Mouse (Mus musculus) right cerebral cortex, adult 18-20 months (tissue): ENCODE results near the gene Ly6g6d.
A peak's percentile ranks its signal among the peaks of the same experiment; 100 is the strongest.

ENCODE experiments used
- DNase-seq: peaks from one replicate; pipeline ENCODE4 v3.0.0; 2022; ENCODE audit warnings: mixed read lengths

Ly6g6d gene

DNA sequence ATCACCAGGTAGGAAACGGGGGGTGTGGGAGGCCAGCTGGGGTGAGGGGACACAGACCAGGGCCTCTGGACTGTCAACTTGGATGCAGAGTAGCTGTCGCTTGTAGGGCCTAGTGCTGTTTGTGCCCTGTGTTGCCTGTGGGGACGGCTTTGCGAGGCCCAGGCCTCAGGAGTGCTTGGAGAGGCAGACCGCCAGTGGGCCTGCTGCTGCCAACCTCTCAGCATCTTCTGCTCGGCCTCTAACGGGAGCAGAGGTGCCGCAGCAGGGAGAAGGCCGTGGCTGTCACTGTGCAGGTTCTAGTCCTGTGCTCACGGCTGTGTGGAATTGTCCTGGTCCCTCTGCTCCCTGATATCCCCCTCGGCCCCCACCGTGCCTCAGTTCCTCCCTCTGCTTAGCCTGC, 18.7 kb upstream of the Ly6g6d start:
- no peak for DNase-seq

DNA sequence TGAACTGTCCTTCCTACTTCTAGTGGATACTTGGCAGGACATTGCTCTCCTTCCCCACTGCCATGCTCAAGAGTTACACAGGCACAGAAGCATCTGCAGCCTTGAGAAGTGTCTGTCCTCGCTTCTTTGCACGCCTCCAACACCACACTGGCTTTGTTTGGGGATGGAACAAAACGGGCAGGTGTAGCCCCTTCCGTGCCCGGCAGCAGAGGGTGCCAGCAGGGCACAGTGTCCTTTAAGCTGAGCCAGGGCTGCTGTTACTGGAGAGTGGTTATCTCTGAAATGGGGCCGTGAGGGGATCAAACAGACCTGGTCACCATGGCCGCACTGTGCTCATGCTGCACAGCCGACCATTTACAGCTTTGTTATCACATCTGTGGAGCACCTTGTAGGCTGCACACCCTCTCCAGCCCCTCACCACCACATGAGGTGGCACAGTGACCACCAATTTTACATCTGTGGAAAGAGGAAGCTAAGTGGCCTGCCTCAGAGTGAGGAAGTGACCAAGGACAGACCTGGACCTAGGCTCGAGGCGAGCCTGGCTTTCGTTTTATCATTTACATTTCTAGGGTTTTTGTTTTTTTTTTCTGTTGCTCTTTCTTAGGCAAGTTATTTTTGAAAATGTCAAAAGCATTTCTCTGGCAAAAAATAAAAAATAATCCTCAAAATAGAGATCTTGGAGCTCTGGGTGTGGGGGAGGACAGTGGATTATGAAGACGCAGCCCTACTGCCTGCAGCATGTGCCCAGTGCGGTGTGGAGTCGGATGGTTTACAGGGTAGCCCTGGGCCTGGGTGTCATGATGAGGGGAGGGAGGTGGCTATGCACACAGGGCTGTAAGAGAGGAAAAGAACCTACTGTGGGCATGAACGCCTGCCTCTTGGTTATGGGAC, 16.9 kb upstream of the Ly6g6d start:
- no peak for DNase-seq

DNA sequence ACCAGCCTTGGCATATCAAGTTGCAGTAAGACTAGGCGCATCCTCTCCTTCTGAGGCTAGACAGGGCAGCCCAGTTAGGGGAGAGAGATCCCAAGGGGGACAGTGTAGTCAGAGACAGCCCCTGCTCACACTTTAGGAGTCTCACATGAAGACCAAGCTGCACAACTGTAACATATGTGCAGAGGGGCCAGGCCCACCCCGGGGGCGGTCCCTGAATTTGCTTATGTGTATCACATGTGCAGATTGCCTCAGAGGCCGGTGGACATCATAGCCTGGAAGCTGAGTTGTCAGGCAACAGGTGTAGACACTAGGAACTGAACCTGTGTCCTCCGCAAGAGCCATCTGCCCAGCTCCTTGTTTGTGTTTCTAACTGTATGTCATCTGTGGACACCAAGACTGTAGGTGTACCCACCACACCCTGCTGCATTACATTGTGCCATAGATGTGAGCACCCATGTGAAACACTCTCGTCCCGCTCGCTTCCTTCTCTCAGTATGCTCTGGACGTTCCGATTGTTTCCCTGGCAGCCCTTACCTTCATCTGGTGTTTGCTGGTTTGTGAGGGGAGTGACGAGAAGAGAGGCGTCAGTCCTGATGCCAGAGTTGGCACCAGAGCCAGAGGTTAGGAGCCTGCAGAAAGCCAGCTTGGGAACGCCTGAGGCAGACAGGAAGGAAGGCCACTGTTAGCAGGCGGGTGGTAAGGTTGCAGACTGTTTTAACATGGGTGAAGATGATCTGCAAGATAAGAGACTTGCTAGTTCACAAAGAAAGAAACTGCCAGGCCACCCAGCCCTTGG, 14.7 kb upstream of the Ly6g6d start:
- no peak for DNase-seq

DNA sequence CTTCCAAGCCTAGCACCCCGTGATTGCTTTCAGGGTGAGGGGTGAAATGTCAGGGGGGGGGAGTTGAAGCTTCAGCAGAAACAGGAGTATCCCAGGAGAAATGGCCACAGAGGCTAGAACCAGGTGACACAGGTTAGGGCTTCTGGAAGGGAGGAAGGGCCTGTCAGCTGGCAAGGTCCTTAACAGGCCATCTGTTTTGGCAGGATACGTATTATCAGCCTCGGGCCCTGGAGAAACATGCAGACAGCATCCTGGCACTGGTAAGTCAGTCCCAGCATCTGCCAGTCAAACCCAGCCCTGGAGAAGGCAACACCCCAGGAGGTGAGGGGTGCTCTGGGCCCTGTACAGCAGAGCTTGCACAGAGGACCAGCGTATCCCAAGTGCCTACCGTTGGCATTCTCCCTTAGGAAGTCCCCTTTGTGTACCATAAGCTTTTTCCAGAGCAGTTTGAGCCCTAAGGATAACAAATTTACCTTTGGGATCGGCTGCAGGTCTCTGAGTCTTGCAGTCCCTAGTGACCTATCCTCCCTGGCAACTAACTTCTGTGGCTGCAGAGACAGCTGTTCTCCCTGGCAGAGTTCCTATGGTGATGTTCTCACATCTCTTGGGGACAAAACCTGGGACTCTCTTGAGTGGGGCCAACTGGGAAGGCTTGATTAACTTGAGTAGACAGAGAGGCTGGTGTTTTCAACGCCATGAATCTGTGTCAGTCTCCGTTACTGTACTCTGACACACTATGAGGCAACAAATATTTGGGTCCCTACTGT, 12.5 kb upstream of the Ly6g6d start:
- DNase-seq, result no peak

DNA sequence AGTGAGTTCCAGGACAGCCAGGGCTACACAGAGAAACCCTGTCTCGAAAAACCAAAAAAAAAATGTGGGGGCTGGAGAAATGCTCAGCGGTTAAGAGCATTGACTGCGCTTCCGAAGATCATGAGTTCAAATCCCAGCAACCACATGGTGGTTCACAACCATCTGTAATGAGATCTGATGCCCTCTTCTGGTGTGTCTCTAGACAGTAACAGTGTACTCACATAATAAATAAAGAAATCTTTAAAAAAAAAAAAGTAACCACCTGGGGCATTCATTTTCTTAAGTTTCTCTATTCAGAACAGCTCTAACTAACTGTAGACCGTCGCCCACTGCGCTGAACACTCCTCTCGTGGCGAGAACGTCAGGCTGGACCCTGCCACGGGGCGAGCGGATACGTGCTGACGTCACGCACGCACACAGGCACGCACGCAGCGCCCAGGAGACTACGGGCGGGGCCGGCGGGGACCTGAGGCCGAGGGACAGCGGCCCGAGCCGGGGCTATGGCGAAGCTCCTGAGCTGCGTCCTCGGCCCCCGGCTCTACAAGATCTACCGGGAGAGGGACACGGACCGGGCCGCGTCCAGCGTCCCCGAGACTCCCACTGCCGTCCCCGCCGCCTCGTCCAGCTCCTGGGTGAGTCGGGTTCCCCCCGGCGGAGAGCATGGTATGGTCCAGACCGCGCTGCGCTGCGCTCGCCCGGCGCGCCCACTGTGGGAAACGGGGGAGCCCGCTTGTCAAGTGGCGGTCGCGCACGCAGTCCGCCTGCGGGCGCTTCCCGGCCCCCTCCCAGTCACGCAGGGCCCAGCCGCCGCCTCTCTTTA, 11.2 kb upstream of the Ly6g6d start, which contains the start of gene Abhd16a:
Abhd16a (plus strand) TSS at position 439 of the 820 bp plus-strand sequence.
- DNase-seq, result peak; percentile 97

DNA sequence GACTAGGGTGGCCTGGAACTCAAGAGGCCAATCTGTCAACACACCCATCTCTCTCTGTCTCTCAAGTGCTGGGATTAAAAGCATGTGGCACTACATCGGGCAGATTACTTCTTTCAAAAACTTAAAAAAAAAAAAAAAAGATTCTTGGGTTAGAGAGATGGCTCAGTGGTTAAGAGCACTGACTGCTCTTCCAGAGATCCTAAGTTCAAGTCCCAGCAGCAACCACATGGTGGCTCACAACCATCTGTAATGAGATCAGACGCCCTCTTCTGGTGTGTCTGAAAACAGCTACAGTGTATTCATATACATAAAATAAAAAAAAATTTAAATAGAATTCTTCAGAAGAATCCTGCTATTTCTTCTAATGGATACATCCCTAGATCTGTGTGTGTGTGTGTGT, 10.3 kb upstream of the Ly6g6d start:
- DNase-seq, result no peak

DNA sequence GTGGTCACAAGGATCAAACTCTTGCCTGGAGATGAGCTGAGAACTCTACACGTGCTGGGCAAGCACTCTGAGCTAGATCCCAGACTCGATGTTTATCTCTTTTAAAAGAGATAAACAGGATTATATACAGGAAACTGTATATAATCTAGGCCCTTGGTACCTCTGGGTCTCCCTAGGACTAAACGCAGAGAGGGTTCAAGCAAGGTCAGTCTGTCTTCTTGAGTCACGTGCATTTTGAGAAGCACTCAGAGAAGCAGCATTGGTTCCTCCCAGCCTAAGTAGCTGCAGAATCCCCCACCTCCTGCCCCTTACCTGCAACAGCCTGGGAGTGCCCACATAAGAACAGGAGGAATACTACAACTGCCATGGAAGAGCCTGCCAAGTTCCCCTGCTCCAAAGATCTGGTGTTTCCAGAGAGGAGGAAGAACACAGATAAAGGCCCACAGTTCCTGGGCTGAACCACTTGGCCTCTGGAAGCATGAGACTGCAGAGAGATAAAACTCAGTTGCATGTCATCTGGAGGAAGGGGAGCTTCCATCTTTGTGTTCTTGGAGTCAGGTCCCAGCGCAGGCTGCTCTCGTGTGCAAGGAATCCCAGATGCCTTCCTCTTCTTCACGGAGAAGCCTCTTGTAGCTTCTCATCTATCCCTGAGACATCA, 7.5 kb upstream of the Ly6g6d start, which contains the start of gene Ly6g6f:
Ly6g6f (minus strand) TSS at position 403 of the 658 bp plus-strand sequence.
- DNase-seq, result no peak

DNA sequence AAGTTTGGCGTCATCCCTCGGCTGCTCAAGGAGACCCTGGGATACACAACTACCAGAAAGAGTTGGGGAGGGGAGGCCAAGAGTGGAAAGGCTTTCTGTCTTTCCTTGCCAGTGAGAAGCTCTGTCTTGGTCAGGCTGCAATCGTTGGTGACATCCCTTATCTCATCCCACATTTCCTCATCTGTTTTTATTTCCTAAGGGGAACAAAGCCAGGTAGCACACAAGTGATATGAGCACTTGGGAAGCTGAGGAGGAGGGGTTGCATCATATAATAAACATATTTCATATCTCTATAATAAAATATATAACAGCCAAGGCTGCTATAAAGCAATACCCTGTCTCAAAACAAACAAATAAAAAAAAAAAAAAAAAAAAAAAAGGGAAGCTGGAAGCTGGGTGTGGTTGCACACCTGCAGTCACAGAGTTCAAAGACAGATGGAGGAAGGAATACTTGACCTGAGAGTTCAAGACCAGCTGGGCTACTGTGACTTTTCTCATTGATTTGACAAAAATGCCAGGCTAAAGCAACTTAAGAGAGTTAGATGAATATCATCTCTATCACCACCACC, 6.1 kb upstream of the Ly6g6d start:
- DNase-seq, result no peak

DNA sequence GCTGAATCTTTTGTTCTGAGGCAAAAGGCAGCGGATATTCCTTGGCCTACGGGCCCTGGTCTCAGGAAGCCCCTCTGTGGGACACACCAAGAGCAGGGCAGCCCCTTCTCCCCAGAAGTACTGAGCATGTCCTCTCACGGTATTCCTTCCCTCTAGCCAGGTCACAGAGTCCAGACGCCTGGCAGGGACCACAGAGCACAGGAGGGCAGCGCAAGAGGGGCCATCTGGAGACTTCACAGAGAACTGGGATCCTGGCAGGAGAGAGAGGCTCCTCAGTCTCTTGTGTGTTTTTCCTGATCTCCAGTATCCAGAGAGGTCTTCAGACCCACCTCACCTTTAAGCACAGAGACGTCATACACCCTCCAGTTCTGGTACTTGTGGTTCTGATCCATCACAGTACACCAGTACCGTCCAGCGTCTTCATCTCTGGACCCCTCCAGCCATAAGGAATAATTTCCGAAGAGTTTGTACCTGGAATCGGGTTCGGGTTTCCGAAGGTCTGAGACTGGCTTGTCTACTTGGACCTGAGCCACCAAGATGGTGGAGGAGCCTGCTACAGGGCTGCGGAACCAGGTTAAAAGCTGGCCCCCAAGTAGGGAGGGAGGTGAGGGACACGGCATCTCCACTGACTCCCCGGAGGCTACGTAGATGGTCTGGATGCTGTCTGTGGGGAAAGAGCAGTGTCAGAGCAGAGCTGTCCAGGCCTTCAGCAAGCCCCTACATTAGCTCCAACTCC, 5.1 kb upstream of the Ly6g6d start:
- DNase-seq, result no peak

DNA sequence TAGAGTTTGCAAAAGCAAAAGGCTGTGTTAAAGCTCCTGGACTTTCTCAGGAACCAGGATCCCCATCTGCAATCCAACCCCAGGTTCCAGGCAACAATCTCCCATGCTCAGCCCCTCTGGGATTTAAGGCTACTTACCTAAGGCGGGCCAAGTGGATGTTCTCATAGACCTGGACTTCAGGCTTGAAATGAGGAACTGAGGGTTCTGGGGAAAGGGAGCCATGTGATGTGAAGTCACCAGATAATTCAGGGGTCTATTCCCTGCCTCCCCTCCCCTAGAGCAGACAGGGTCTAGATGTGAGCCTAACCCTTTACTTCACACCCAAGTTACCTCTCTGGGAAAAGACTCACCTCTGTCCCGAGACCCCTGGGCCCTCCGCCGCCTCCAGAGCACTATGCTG, 2.8 kb upstream of the Ly6g6d start:
- DNase-seq, result no peak

DNA sequence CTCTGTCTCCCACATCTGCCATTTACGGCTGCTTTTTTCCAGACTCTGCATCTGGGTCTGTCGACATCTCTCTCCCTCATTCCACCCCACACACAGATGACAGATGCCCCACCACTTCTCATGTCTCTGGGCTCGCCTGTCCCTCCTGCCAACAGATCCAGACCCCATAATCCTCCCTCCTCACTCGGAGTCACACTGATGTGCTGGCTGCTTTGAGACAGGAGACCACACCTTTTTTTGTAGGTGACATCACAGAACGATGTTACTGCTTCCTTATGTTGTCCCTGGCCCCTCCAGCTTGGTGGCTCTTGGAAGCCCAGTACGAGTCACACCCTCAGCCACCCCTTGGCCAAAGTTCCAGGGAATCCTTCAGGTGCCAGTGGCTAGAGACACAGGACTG, 2.4 kb upstream of the Ly6g6d start:
- DNase-seq, result no peak

DNA sequence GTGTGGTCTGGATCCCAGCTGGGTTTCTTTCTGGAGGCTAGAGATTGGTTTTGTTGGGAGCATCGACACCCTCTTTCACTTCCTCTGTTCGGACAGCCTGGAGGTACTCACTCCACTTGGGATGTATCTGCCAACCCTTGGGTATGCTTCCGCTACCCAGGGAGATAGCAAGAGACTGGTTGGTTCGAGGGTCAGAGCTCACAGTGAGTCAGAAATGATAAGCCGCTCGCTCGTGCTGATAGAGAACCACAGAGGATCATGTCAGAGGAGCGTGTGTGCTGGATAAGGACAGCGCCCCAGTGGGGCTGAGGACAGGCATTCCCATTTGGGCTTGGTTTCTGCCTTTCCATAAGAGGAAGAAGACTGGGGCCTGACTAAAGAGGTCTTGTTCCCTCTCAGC, 1.9 kb upstream of the Ly6g6d start:
- no peak for DNase-seq

DNA sequence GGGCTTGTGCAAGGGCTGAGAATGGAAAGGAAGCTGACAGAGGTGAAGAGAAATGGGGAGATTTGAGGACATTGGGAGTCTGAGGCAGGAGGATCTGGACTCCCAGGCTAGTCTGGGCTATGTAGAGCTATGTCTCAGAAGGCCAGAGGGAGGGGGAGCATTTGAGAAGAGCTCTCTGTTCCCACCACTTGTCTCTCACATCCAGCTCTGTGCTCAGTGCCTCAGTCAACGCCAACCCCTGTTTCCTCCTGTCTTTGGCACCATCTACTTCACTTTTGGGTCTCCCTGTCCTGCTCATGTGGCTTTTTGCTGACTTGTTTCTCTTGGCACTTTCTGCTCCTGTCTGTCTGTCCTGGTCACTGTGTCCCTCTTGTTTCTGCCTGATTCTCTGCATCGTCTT, 580 bp downstream of the Ly6g6d start:
- DNase-seq, result no peak

DNA sequence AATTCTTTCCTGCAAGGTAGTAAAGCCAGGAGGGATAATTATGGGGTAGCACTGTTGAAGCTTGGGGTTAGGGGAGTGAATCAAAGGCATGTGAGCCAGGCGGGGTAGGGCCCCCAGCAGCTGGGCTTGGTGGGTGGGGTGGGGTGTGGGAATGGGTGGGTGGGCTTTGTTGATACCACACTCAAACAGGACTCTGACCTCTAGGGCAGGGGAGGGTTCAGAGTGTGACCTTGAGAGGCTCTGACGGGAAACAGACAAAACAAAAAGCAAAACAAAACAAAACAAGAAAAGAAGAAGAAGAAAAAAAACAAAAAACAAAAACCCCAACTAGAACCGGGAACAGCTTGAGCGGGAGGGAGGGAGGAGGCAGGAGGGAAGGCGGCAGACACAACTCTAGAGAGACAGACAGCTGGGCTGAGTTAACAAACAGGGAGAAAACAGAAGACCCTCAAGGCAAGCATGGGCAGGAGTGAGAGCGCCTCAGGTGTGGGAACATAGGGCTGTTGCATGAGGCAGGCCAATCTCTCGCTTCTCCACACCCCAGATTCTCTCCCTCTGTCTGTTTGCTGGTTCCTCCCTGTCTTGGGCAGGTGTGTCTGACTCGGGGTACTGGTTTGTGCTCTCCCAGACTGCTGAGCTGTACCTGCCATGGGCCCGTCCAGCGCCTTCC, 1.2 kb downstream of the Ly6g6d start, which contains the start of gene Ly6g6e:
Ly6g6e (plus strand) TSS at position 396 of the 670 bp plus-strand sequence.
- no peak for DNase-seq

DNA sequence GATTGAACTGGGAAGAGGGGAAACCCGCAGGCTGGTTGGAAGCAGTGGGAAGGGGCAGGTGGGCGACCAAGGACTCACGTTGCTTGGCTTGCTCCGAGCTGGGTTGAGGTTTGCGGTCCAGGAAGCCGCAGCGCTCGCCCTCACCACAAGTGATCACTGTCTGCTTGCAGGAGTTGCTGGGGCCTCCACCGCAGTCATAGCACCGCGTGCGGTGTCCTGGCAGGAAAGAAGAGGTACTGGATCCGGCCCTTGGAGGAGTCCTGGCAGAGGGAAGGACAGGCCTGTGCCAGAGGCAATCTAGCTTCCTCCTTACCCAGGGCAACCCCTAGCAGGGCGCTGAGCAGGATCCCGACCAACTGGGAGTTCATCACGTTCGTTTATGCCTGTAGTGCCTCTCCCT, 3.8 kb downstream of the Ly6g6d start:
- no peak for DNase-seq

DNA sequence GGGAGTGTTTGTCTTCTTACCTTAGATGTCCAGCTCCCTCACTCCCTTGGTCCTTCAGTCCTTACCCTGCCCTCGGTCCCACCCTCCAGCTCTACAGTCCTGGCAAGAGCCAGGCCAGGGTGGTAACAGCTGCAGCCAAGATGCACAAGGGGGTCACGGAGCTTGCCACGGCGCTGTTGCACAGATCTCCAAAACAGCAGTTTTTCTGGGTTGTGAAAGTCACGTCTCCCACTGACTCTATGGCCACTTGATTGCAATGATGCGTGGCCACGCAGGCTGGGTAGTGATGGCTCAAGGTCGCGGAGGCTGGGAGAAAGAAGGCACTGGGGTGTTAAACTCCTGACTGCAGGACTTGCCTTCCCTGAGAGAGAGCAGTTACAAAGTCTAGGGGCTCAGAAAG, 6.4 kb downstream of the Ly6g6d start:
- DNase-seq, result no peak

DNA sequence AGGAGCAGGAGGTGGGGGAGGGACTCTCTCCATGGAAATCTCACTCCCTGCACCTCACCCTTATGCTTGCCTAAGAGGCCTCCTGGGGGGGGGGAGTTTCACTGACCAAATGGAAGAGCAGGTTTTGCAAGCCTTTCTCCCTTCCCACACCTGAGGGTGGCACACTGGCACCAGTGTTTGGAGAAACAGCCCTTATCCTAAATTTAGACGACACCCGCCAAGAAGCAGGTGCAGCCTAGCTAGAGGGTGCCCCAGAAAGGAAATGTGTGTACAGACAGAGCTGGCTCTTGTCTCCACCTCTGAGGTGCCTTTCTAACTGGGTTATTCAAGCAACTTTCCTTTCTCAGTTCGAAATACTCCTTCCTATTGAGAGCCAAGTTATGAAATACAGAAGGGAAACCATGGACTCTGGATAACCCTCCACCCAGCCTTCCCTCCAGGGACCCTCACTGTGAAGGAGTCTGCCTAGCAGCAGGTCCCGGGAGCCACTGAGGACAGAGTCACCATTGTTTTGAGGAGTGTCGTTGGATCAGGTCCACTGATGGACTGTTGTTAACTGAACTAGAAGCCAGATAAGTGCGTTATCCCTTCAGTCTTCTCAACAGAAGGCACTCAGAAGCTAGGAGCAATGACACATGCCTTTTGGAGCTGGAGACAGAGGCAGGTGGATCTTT, 7.2 kb downstream of the Ly6g6d start:
- no peak for DNase-seq

DNA sequence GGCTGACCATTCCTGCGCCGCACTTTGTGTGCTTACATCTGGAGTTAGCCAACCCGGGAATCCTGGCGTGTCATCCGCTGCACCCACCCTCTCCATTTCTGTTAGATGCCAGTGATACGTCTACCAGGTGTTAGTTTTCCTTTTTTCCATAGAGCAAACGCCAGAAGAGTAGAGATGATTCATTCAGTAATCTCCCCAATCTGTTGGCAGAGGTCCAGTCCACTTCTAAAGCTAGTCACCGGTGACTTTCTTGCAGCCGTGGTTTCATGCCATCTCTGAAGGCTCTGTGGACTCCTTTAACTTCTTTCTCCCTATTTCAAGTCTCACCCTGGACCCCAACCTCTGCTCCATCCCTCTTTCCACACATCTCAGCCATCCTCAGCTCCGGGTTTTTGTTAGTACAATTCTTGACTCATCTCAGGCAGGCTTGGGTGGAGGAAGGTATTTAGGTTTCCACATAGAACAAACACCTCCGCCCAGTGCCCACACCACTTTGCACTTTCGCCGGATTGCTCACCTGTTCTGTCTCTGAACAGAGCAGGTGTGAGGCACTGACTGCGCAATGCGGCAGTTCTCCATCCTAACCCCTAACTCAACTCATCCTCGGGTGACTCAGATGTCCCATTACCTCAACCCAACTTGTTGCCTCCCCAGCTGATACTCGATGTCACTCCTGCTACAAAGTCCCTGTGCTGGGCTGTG, 9.5 kb downstream of the Ly6g6d start:
- no peak for DNase-seq

DNA sequence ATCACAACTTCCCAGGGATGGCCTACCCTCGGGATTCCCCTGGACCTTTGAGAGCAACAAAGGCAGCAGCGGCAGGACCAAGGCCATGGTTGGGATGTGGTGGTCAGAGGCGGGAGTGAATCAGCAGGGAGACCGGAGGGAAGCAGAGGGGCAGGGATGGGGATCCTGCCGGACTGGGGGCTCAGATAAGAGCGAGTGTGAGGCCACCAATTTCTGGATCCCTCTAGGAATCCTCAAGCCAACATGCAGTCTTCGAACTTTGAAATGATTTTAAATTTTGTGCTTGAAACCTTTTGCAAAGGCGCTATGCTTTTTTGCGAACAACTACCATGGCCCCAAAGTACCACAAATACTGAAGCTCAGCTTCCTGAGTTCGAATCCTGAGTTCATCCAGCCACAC, 11.8 kb downstream of the Ly6g6d start, which contains the start of gene Mpig6b:
Mpig6b (minus strand) TSS at position 101 of the 400 bp plus-strand sequence.
- DNase-seq, result no peak
